Mouse (Mus musculus) myocyte (in vitro differentiated cells): ENCODE measurements at regions not wholly inside any gene's neighbourhood (a gene's known extent, or its start where the extent isn't known, plus 50 kb on each side); places are given as distances from the start of the nearest gene placed in this dataset.

Experiments
- H3K27me3 ChIP-seq: one replicate; pipeline ENCODE4 v1.6.1; 2011; ENCODE audit not compliant: control insufficient read depth, insufficient read depth, insufficient read length
- H3K36me3 ChIP-seq: one replicate; pipeline ENCODE4 v1.6.1; 2011; ENCODE audit not compliant: control insufficient read depth, insufficient read depth
- H3K4me2 ChIP-seq: one replicate; pipeline ENCODE4 v1.6.1; 2011; ENCODE audit warnings: low read depth, control low read depth
- H3K4me3 ChIP-seq: one replicate; pipeline ENCODE4 v1.5.1; 2011; ENCODE audit warnings: mild to moderate bottlenecking, control low read depth, moderate library complexity
- H3K79me2 ChIP-seq: one replicate; pipeline ENCODE4 v1.6.1; 2011; ENCODE audit not compliant: control insufficient read depth, insufficient read depth
- H3ac ChIP-seq: one replicate; pipeline ENCODE4 v1.6.1; 2011; ENCODE audit not compliant: control insufficient read depth, insufficient read length
- CEBPB ChIP-seq: IDR thresholded peaks from 2 replicates; pipeline ENCODE4 v1.6.1; 2011; ENCODE audit warnings: mild to moderate bottlenecking, moderate library complexity; ENCODE audit not compliant: poor library complexity, insufficient read depth, severe bottlenecking
- E2F4 ChIP-seq: IDR thresholded peaks from one replicate; pipeline ENCODE4 v1.6.1; 2011; ENCODE audit warnings: mild to moderate bottlenecking, control low read depth, moderate library complexity; ENCODE audit not compliant: insufficient read depth
- MAX ChIP-seq: IDR thresholded peaks from one replicate; pipeline ENCODE4 v1.6.1; 2011; ENCODE audit warnings: low read depth, mild to moderate bottlenecking, control low read depth
- MYOD1 ChIP-seq, 3 experiments: IDR thresholded peaks; one replicate each; pipeline ENCODE4 v1.6.1; 2011; ENCODE audit warnings: control low read depth in 2 of 3, low read depth in 2 of 3, mild to moderate bottlenecking in 2 of 3, moderate library complexity in 1 of 3; ENCODE audit not compliant: insufficient read length in 2 of 3, control insufficient read depth in 1 of 3
- MYOG ChIP-seq, 3 experiments: IDR thresholded peaks; one replicate each; pipeline ENCODE4 v1.6.1; 2011; ENCODE audit warnings: control low read depth in 2 of 3, low read depth in 2 of 3, mild to moderate bottlenecking in 2 of 3; ENCODE audit not compliant: insufficient read length in 2 of 3, control insufficient read depth in 1 of 3, insufficient read depth in 1 of 3
- POLR2A ChIP-seq: IDR thresholded peaks from one replicate; pipeline ENCODE4 v1.6.1; 2011; ENCODE audit warnings: low read depth, mild to moderate bottlenecking, control low read depth, moderate library complexity; ENCODE audit not compliant: insufficient read length
- POLR2AphosphoS2 ChIP-seq: IDR thresholded peaks from one replicate; pipeline ENCODE4 v1.6.1; 2011; ENCODE audit warnings: low read depth, control low read depth; ENCODE audit not compliant: insufficient read length
- REST ChIP-seq: IDR thresholded peaks from one replicate; pipeline ENCODE4 v1.6.1; 2011; ENCODE audit warnings: mild to moderate bottlenecking, control low read depth, moderate library complexity; ENCODE audit not compliant: insufficient read depth, insufficient read length
- SRF ChIP-seq: IDR thresholded peaks from one replicate; pipeline ENCODE4 v1.6.1; 2011; ENCODE audit warnings: low read depth; ENCODE audit not compliant: control insufficient read depth, insufficient read length
- TCF12 ChIP-seq: IDR thresholded peaks from one replicate; pipeline ENCODE4 v1.6.1; 2011; ENCODE audit warnings: mild to moderate bottlenecking, control low read depth; ENCODE audit not compliant: poor library complexity, insufficient read depth, severe bottlenecking
- TCF3 ChIP-seq: IDR thresholded peaks from one replicate; pipeline ENCODE4 v1.6.1; 2011; ENCODE audit warnings: low read depth, control low read depth; ENCODE audit not compliant: insufficient read length
- USF1 ChIP-seq: IDR thresholded peaks from one replicate; pipeline ENCODE4 v1.6.1; 2011; ENCODE audit warnings: low read depth, mild to moderate bottlenecking, control low read depth, moderate library complexity

GRCm38 (mm10) chr15:36680361-36681140, 327.0 kb downstream of the Zfp706 start:
- Histone ChIP-seq H3K27me3 (peaks cover 15% of the 10 kb centered on the region), H3K4me3 (no peak overlapping the region), H3ac (no peak overlapping the region), H3K79me2 (no peaks in the 10 kb centered on the region), H3K4me2 (no peak overlapping the region), H3K36me3 (no peaks in the 10 kb centered on the region)
- TF ChIP-seq USF1: no peak
- TF ChIP-seq TCF12: no peak
- TF ChIP-seq E2F4: no peak
- TF ChIP-seq REST: no peak
- TF ChIP-seq POLR2AphosphoS2: no peak
- no peak for TF ChIP-seq CEBPB
- TF ChIP-seq MYOD1 (IDR thresholded peaks at IDR 0.05; ENCODE audit: control insufficient read depth in 1 of 3, insufficient read length in 2 of 3, low read depth in 2 of 3): no peak
- TF ChIP-seq POLR2A: no peak
- no peak for TF ChIP-seq TCF3
- TF ChIP-seq MYOG (IDR thresholded peaks at IDR 0.05; ENCODE audit: control insufficient read depth in 1 of 3, insufficient read depth in 1 of 3, insufficient read length in 2 of 3, low read depth in 2 of 3): no peak
- no peak for TF ChIP-seq MAX
- TF ChIP-seq SRF: no peak

DNA sequence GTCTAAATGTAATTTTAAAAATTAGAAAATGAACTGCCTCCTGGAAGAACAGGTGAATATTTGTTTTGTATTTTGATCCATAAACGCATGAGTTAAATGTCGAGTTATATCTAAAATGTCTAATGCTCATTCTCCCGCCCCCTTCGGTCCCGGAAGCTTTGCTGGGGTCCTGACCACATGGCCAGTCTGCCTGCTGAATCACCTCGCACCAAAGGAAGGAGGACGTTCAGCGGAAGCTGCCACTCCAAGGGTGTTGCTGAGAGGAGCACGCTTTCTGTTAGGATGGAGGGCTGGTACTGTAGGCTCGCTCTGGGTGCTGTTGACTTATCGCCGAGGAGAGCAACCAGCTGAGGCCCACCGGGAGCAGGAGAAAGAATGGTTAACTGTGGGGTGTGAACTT, 328.0 kb downstream of the Zfp706 start:
- Histone ChIP-seq H3K27me3 (peaks cover 15% of the 10 kb centered on the region), H3K79me2 (no peaks in the 10 kb centered on the region), H3K4me3 (no peak overlapping the region), H3K36me3 (no peaks in the 10 kb centered on the region), H3ac (no peak overlapping the region), H3K4me2 (no peak overlapping the region)
- TF ChIP-seq MYOG (IDR thresholded peaks at IDR 0.05; ENCODE audit: control insufficient read depth in 1 of 3, insufficient read depth in 1 of 3, insufficient read length in 2 of 3, low read depth in 2 of 3): no peak

GRCm38 (mm10) chr15:36669748-36670147, 337.8 kb downstream of the Zfp706 start:
- Histone ChIP-seq H3K4me2 (no peak overlapping the region), H3K36me3 (no peaks in the 10 kb centered on the region)
- TF ChIP-seq USF1 (no peak), MYOG (IDR thresholded peaks at IDR 0.05; ENCODE audit: control insufficient read depth in 1 of 3, insufficient read depth in 1 of 3, insufficient read length in 2 of 3, low read depth in 2 of 3) (no peak), TCF3 (no peak), TCF12 (no peak), MAX (no peak), POLR2A (no peak), SRF (no peak), CEBPB (no peak), MYOD1 (IDR thresholded peaks at IDR 0.05; ENCODE audit: control insufficient read depth in 1 of 3, insufficient read length in 2 of 3, low read depth in 2 of 3) (no peak), E2F4 (no peak), REST (no peak), POLR2AphosphoS2 (no peak)

GRCm38 (mm10) chr15:36666566-36666965, 341.0 kb downstream of the Zfp706 start:
- TF ChIP-seq TCF3 (no peak), USF1 (no peak), POLR2A (no peak), TCF12 (no peak), SRF (no peak), MYOD1 (IDR thresholded peaks at IDR 0.05; ENCODE audit: control insufficient read depth in 1 of 3, insufficient read length in 2 of 3, low read depth in 2 of 3) (no peak), REST (no peak), MYOG (IDR thresholded peaks at IDR 0.05; ENCODE audit: control insufficient read depth in 1 of 3, insufficient read depth in 1 of 3, insufficient read length in 2 of 3, low read depth in 2 of 3) (no peak), CEBPB (no peak), MAX (no peak), POLR2AphosphoS2 (no peak), E2F4 (no peak)
- H3K79me2 ChIP-seq: no peaks in the 10 kb centered on the region

More at GRCm38 (mm10) chr15:36669748-36670147, 337.8 kb downstream of the Zfp706 start:
- H3K4me3 ChIP-seq: no peak overlapping the region
- peaks cover under 1% of the 10 kb centered on the region for H3K27me3 ChIP-seq
- H3ac ChIP-seq: no peak overlapping the region
- H3K79me2 ChIP-seq: no peaks in the 10 kb centered on the region

GRCm38 (mm10) chr15:36664391-36664790, 343.2 kb downstream of the Zfp706 start:
- no peak for TF ChIP-seq CEBPB
- no peak for TF ChIP-seq TCF12
- no peak for TF ChIP-seq MYOG (IDR thresholded peaks at IDR 0.05; ENCODE audit: control insufficient read depth in 1 of 3, insufficient read depth in 1 of 3, insufficient read length in 2 of 3, low read depth in 2 of 3)
- TF ChIP-seq REST: no peak
- TF ChIP-seq SRF: no peak
- no peak for TF ChIP-seq POLR2AphosphoS2
- TF ChIP-seq POLR2A: no peak
- no peak for TF ChIP-seq MAX
- no peak for TF ChIP-seq E2F4
- TF ChIP-seq MYOD1 (IDR thresholded peaks at IDR 0.05; ENCODE audit: control insufficient read depth in 1 of 3, insufficient read length in 2 of 3, low read depth in 2 of 3): no peak
- TF ChIP-seq TCF3: no peak
- H3K4me2 ChIP-seq: no peak overlapping the region
- H3K27me3 ChIP-seq: peaks cover 12% of the 10 kb centered on the region
- no peak overlapping the region for H3ac ChIP-seq
- H3K4me3 ChIP-seq: no peak overlapping the region
- no peaks in the 10 kb centered on the region for H3K36me3 ChIP-seq
- no peaks in the 10 kb centered on the region for H3K79me2 ChIP-seq

More at GRCm38 (mm10) chr15:36666566-36666965, 341.0 kb downstream of the Zfp706 start:
- Histone ChIP-seq H3K27me3 (peaks cover 12% of the 10 kb centered on the region), H3K4me3 (no peak overlapping the region), H3K4me2 (no peak overlapping the region), H3ac (no peak overlapping the region), H3K36me3 (no peaks in the 10 kb centered on the region)
